Mouse (Mus musculus) mesoderm, embryonic 11.5 days (tissue): ENCODE data around the gene Brinp1.

ENCODE experiments used
- DNase-seq: peaks from one replicate; pipeline ENCODE4 v3.0.0-alpha.2; 2012; ENCODE audit warnings: low read depth, low spot score

The Brinp1 gene

GRCm38 (mm10) chr4:68954322-68954901 is at the start of gene Brinp1:
TSS of gene Brinp1 (minus strand) at chr4:68954397.
- peak; percentile 83 for DNase-seq

- DNase-seq = no peak
These were observed 3.1 kb upstream of the Brinp1 start for GRCm38 (mm10) chr4:68957265-68957664.

- DNase-seq = peak; percentile 83
These were observed 1.4 kb upstream of the Brinp1 start for GRCm38 (mm10) chr4:68955621-68956020.

GRCm38 (mm10) chr4:68953667-68954321 is 403 bp downstream of the Brinp1 start:
- DNase-seq = no peak

- DNase-seq = no peak
These were observed 1.1 kb downstream of the Brinp1 start for GRCm38 (mm10) chr4:68953131-68953551.

GRCm38 (mm10) chr4:68950556-68950955 is 3.6 kb downstream of the Brinp1 start:
- DNase-seq = peak; percentile 79

GRCm38 (mm10) chr4:68942938-68943337 is 11.3 kb downstream of the Brinp1 start:
- no peak for DNase-seq

GRCm38 (mm10) chr4:68930022-68930421 is 24.2 kb downstream of the Brinp1 start:
- DNase-seq = no peak

GRCm38 (mm10) chr4:68926091-68926490 is 28.1 kb downstream of the Brinp1 start:
- no peak for DNase-seq

GRCm38 (mm10) chr4:68922944-68923343 is 31.3 kb downstream of the Brinp1 start:
- no peak for DNase-seq

GRCm38 (mm10) chr4:68922504-68922903 is 31.7 kb downstream of the Brinp1 start:
- DNase-seq = no peak

GRCm38 (mm10) chr4:68920127-68920526 is 34.1 kb downstream of the Brinp1 start:
- DNase-seq = no peak

GRCm38 (mm10) chr4:68910942-68911341 is 43.3 kb downstream of the Brinp1 start:
- no peak for DNase-seq

- DNase-seq = no peak
These were observed 47.6 kb downstream of the Brinp1 start for GRCm38 (mm10) chr4:68906417-68907210.

GRCm38 (mm10) chr4:68890526-68890925 is 63.7 kb downstream of the Brinp1 start:
- DNase-seq = no peak

GRCm38 (mm10) chr4:68886276-68886675 is 67.9 kb downstream of the Brinp1 start:
- no peak for DNase-seq

GRCm38 (mm10) chr4:68872028-68872427 is 82.2 kb downstream of the Brinp1 start:
- no peak for DNase-seq

- DNase-seq = peak; percentile 4
These were observed 88.9 kb downstream of the Brinp1 start for GRCm38 (mm10) chr4:68865135-68865767.

GRCm38 (mm10) chr4:68864668-68865067 is 89.5 kb downstream of the Brinp1 start:
- DNase-seq = no peak

GRCm38 (mm10) chr4:68856868-68857267 is 97.3 kb downstream of the Brinp1 start:
- DNase-seq = no peak

- DNase-seq = no peak
These were observed 104.5 kb downstream of the Brinp1 start for GRCm38 (mm10) chr4:68849671-68850070.

- no peak for DNase-seq
These were observed 107.2 kb downstream of the Brinp1 start for GRCm38 (mm10) chr4:68846976-68847375.
